Mouse (Mus musculus): Measurements from ENCODE around the gene H60b.
"Not testable (repeated sequence)": the region's sequence is repeated elsewhere in the genome, so short reads cannot be mapped to it uniquely, and the experiment has no call there.

The H60b gene

DNA sequence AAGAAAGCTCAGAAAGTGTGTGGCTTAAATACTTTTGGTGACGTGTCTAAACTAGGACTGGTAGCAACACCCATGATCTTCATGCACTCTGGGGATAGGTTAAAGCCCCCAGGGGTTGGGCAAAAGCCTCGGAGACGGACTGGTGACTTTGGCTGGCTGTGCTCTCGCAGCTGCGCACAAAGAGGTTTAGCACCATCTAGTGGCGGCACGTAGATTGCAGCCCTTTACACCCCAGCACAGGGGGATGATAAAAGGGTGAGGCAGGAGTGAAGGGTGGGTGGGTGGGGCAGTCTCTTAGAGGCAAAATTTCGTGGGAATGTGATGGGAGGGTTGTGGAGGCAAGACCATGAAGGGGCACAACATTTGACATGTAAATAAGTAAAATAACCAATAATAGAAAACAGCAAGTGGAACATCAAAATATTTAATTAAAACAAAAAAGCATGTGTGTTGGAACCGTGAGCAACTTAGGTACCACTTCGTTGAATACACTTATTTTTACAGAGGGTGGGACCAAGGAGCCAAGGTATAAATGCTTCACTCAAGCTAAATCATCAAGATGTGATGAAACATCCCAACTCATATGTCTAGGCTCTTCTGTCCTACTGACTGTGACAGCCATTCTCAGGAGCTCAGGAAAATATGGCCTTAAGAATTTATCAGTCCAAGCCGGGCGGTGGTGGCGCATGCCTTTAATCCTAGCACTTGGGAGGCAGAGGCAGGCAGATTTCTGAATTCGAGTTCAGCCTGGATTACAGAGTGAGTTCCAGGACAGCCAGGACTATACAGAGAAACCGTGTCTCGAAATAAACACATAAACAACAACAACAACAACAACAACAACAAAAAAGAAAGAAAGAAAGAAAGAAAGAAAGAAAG is 5.6 kb downstream of the H60b start:
- peak; percentile 61 to 91 for DNase-seq (ENCODE audit: inconsistent age in 2 of 2, low spot score in 1 of 2)

DNA sequence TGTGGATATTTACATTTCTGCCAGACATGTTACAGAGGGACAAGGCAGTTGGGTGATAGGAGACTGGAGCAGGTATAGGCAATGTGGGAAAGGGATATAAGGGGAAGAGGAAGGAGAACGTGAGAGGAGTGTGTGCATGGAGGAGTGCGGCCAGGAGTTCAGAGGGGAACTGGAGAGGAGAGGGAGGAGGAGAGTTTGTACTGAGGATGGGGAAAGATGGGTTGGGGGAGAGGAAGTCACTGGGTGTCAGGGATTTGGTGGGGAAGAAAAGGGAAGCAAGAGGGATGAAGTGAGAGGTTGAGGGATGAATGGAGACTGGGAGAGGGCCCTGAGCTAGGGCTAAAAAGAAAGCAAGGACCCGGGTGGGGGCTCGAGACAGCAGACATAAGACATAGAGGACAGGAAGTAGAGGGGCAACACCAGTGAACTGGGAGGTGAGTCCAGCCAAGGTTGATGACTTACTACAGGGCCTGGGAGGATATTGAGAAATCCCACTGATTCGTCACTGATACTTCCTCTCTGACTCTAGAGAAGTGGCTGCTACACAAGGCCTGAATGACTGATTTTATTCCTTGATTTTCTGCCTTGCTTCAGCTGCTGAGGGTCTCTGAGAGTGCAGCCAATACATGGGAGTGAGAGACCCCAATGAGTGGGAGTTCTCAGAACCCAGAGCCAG is 7.1 kb downstream of the H60b start:
- DNase-seq (ENCODE audit: inconsistent age in 2 of 2, low spot score in 1 of 2): peak in 1 of 2 experiments; percentile 52

DNA sequence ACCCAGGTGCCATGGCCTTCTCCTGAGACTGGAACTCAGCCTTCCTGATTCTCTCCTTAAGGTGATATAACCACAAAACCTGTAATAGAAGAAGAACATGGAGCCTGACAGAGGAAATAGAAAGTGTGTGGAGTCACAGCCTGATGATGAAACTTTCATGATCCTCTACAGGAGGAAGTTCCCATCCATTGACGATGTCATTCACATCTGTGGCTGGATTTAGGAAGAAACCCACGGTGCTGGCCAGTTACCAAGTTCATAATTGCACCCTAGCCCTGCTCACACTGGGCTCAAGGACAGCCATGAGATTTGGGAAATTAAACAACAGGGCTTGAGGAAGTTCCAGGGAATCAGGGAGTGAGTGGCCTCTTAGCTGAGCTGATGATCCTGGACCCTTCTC is 7.6 kb downstream of the H60b start:
- DNase-seq (ENCODE audit: inconsistent age in 2 of 2, low spot score in 1 of 2): not testable (repeated sequence)

DNA sequence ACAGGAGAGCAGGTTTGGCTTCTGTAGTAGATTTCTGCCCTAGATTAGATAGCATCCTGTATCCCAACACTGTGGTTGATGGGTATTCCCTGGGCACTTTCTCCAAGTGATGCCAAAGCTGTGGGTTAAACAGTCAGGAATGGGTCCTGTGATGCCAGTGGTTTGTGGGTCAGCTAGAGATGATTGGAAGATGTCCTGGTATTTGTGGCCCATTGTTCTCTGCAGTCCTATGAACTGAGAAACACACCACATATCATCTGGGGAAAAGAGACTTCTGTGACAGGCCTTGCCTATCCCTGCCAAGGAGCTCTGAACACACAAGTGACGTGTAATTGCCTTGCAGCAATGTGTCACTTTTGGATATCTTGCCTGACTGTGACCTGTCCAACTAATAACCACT is 8.7 kb downstream of the H60b start:
- DNase-seq (ENCODE audit: inconsistent age in 2 of 2, low spot score in 1 of 2): not testable (repeated sequence)

DNA sequence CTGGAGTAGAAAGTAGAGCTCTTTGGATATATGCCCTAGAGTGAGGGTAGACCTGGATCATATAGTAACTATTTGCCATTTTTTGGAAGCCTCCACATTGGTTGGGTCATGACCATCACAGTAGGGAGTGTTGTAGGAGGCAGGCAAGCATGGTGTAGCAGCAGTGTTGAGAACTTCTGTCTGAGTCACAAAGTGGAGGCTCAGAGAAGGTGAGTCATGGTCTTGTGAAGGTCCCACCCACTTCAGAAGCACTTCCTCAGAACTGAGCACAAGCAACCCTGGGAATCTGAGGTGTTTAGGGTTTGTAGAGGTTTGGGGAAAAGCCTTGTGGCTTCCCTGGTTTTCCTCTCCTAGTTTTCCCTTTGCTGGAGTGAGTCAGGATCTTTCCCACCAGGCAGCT is 10.7 kb downstream of the H60b start:
- DNase-seq (ENCODE audit: inconsistent age in 2 of 2, low spot score in 1 of 2): not testable (repeated sequence)

DNA sequence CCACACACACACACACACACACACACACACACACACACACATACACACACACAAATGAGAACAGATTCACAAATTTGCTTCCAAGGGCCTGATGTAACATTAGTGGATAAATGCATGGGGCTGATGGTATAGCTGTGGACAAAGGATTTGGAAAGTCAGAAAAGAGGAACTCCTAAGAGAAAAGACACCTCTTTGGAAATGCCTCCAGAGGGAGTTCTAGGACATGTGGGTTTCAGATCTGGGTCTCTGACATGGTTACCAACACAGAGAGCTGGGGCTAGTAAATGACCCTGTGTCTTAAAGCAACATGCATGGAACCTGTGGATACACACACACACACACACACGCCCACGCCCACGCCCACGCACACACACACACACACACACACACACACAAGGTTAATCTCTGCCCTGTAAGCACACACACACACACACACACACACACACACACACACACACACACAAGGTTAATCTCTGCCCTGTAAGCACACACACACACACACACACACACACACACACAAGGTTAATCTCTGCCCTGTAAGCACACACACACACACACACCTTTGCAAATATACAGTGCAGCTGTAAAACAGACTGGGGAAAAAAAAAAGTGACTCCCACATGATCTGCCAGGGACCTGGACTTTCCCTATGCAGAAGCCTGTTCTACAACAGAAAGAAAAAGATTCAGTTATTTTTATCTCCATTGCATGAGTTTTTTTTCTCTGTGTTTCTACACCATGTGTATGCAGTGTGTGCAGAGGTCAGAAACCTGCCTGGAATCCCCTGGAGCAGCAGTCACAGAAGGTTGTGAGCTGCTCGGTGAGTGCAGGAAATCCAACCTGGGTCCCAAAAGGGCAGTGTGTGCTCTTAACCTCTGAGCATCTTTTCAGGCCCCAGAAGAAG is 14.3 kb downstream of the H60b start:
- DNase-seq (ENCODE audit: inconsistent age in 2 of 2, low spot score in 1 of 2): not testable (repeated sequence)

DNA sequence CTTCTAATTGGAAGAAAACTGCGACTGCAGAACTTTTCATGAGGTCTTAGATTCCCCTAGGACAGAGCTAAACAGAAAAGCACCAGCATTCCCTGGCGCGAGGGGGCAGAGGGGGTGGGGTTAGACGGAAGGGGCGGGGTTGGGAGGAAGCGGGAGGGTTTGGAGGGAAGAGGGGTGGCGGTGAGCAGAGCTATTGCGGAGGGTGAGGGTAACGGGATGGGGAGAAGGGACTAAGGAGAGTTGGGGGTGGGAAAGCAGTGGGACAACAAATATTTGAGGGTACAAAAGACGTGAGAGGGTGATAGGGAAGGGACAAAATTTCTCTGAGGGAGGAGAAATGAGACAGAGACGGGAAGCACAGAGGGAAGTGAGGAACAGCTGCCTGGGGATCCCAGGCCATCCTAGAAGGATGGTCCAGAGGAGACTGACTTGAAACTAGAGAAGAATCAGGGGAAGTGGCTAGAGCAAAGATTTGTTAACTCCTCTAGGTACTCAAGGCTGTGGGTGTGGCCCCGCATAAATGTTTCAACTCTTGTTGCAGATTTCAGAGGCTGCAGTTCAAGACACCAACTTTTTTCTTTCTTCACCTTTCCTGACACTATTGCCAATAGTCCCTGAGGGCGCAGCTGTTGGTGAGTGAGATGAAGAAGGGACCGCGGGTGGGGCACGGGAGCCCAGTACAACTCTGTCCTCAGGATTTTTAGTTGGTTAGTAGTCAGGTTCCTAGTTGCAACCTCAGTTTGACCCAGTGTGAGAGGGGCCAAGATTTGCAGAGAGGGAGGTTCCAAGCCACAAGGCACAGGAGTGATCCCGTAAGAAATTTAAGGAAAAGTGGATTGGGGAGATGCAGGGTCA is 15.2 kb downstream of the H60b start:
- not testable (repeated sequence) for DNase-seq (ENCODE audit: inconsistent age in 2 of 2, low spot score in 1 of 2)

DNA sequence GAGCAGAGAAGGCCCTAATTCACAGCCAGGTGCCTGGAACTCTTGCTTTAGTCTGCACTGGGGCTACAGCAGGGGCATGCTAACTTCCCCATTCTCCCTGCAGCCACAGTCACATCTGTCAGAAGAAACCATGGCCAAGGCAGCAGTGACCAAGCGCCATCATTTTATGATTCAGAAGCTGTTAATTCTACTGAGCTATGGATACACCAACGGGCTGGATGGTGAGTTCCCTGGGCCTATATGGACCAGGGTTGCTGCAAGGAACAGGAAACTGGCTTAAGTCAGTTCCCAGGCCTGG is 15.8 kb downstream of the H60b start:
- DNase-seq (ENCODE audit: inconsistent age in 2 of 2, low spot score in 1 of 2): not testable (repeated sequence)

DNA sequence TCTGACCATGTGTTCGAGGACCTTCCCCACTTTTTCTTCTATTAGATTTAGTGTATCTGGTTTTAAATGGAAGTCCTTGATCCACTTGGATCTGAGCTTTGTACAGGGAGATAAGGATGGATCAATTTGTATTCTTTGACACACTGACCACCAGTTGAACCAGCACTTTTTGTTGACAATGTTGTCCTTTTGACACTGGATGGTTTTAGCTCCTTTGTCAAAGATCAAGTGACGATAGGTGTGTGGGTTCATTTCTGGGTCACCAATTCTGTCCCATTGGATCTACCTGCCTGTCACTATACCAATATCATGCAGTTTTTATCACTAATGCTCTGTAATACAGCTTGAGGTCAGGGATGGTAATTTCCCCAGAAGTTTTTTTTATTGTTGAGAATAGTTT is 18.1 kb downstream of the H60b start:
- DNase-seq (ENCODE audit: inconsistent age in 2 of 2, low spot score in 1 of 2): not testable (repeated sequence)

DNA sequence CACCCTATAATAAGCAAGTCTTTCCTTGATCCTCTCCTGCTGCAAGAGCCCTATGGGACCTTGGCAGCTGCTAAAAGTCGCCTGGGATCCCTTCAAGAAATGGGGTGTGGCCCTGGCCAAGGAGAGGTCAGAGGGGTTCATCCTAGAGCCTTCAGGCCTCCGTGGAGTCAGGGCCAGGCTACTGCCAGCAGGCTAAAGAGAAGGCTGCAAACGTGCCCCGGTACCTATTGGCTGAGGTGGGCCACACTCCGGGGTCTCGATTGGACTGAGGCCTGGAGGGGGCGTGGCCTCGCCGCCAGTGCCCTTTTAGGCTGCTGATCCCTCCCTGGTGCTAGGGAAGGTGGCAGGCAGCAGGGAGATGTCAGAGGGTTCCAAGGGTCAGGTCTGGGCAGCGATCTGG is 32.6 kb downstream of the H60b start:
- not testable (repeated sequence) for DNase-seq (ENCODE audit: inconsistent age in 2 of 2, low spot score in 1 of 2)

DNA sequence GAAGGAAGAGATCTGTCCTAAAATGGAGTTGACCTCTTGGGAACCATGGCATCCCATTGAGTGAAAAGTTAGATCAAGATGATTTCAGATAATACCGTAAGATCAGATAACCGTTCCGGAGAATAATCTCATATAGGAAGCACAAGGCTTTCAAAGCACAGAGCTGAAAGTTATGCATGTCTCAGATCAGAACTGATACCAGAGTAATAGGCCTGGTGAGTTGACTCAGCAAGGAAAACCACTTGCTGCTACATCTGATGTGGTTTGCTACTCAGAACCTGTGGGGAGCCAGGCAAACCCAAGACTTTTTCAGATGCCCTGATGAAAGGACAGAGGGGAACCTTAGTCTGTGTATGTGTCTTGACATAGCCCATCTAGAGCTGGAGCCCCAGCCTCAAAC is 43.0 kb downstream of the H60b start:
- not testable (repeated sequence) for DNase-seq (ENCODE audit: inconsistent age in 2 of 2, low spot score in 1 of 2)

DNA sequence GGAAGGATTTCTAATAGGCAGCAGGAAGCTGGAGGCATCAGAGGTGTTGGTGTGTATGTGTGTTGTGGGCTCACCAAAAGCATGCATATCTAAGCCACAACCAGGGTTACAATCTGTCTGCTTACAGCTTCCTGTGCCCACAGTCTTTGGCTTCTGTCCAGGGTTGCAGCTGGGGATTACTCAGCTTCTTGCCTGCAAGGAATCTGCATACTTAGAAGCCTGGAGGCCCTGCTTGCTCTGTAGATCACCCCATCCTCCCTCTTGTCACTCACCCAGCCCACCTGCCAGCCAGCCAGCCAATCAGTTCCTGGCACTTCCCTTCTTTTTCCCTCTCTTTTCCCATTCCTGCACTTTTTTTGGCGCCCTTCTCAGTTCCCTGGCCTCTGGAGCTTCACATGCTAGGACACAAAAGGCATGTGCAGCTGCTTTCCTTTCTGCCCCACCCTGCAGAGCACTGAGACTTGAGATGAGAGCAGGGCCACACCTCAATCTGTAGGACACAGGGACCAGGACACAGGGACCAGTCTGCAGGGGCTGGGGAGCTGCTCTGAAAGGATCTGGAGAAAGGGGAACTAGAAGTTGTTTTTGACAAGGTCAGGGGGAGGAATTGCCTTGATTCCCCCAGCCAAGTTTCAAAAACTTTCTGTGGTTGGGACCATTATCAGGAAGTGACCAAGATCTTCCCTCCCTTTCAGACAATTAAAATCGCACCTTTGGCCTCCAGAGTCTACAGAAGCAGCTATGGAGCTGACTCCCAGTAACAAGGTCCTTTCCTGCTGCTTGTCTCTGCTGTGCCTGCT is 44.6 kb downstream of the H60b start:
- not testable (repeated sequence) for DNase-seq (ENCODE audit: inconsistent age in 2 of 2, low spot score in 1 of 2)

DNA sequence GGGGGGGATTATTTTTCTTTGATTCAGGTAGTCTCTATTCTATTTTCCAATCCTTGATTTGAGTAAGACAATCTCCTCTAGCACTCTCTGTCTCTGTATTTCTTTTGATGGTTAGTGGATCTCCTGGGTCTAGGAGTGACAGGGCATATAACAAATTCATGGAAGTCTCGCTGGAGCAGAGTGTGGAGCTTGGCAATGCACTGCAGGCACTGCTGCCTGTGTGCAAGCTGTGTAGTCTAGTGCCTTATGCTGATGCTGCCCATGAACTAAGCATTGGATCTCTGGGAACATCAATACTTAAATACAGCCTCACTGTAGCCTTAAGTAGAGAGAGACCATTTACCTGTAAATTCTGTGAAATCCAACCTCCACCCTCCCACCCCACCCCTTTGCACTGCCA is 48.1 kb downstream of the H60b start:
- DNase-seq (ENCODE audit: inconsistent age in 2 of 2, low spot score in 1 of 2): not testable (repeated sequence)

DNA sequence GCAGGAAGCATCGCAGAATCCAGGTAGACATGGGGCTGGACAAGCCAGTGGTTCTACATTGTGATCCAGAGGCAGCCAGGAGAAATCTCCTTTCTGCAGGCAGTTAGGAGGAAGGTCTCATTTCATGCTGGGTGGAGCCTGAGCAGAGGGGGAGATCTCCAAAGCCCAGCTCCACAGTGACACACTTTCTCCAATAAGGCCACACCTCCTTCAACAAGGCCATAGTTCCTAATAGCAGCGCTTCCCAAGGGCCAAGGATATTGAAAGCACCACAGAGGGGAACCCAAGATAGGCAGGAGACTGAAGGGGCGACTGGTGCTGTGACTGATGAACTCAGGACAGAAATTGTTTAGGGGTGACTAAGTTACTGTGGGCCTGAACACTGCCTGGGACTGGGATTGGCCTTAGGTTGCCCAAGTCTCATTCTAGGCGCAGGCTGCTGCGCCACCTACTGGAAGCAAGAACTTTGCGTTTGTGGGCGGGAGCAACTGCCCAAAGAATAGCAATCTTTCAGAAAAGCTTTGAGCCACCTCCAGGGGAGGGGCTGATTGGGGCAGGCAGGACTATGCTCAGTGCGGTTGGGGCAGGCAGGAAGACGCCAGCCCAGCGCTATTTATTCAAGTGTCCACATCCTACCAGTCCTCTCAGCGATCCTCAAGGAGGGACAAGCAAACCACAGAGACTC is 53.8 kb downstream of the H60b start:
- peak; percentile 66 to 91 for DNase-seq (ENCODE audit: inconsistent age in 2 of 2, low spot score in 1 of 2)

DNA sequence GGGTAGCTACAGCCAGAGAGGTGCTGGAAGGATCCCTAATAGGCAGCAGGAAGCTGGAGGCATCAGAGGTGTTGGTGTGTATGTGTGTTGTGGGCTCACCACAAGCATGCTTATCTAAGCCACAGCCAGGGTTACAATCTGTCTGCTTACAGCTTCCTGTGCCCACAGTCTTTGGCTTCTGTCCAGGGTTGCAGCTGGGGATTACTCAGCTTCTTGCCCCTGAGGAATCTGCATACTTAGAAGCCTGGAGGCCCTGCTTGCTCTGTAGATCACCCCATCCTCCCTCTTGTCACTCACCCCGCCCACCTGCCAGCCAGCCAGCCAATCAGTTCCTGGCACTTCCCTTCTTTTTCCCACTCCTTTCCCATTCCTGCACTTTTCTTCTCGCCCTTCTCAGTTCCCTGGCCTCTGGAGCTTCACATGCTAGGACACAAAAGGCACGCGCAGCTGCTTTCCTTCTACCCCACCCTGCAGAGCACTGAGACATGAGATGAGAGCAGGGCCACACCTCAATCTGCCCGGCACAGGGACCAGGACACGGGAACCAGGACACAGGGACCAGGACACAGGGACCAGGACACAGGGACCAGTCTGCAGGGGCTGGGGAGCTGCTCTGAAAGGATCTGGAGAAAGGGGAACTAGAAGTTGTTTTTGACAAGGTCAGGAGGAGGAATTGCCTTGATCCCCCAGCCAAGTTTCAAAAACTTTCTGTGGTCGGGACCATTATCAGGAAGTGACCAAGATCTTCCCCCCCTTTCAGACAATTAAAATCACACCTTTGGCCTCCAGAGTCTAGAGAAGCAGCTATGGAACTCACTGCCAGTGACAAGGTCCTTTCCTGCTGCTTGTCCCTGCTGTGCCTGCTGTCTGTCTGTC is 65.3 kb downstream of the H60b start:
- peak; percentile 38 to 65 for DNase-seq (ENCODE audit: inconsistent age in 2 of 2, low spot score in 1 of 2)

DNA sequence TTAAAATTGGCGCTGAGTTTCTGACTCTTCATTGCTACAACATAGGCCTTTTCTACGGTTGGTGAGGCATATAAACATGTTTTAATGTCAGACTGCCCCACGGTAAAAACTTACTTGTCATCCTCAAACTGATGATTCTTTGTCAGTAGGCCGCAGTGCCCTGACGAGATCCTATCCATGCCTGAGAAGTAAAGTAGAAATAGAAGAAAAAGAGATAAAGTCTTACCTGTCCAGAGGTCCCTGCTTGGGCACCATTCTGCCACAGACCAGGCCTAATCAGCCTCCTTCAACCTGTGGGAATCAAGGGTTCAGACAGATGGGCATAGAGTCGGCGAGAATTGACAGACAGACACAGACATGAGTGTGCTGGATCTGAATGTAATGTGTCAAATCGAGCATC is 106.7 kb downstream of the H60b start:
- no peak for DNase-seq (ENCODE audit: inconsistent age in 2 of 2, low spot score in 1 of 2)

DNA sequence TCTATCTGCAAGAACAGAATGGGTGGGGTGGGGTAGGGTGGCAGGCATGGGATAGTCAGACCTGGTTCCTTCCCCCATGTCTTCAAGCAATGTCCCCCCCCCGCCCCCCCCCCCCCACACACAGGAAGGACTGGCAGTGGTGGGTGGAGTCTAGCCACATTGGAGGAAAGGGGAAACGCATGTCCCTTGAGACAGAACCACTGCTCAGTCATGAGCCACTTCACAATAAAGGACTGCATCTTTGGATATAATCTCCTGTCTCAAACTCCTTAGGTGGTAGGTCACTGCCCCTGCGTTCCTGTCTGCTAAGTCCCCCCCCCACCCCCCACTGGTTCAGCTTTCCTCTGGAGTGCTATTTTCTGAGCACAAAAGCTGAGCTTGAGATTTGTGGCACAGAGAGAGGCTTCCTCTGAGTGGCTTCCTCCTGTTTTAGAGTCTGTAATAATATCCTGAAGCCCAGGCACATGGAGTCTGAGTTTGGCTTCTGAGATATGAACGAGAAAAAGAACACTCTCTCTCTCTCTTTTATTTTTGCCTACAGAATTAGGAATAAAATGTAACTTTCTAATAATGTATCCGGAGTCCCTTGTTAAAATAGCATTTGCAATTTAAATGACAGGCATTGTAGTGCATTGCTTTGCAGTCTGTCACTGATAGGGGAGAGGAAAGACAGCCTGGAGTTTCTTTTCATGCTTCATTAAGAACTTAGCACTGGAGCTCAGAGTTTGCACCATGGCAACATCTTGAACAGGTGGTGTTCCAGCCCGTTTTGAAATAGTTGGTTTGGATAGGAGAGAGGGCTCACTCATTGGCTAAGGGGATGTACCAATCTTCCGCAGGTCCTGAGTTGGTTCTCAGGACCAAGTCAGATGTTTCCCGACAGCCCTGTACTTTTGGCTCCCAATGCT is 112.7 kb downstream of the H60b start:
- not testable (repeated sequence) for DNase-seq (ENCODE audit: inconsistent age in 2 of 2, low spot score in 1 of 2)
